Mouse (Mus musculus) liver, adult 2 months (tissue): ENCODE results near the gene A230050P20Rik.
A peak's percentile ranks its signal among the peaks of the same experiment; 100 is the strongest.

Source experiments
- CTCF ChIP-seq: fragments of 200-500 bp; IDR thresholded peaks from 2 replicates; pipeline ENCODE4 v1.5.1; 2011; ENCODE audit warnings: low read depth, low read length, control low read depth
- POLR2A ChIP-seq: fragments of 200-500 bp; IDR thresholded peaks from 2 replicates; pipeline ENCODE4 v1.6.1; 2011; ENCODE audit warnings: low read length, control low read depth; ENCODE audit not compliant: insufficient read depth; ENCODE audit errors: extremely low read depth

GRCm38 (mm10) chr9:20878041-20878709 lies 9.7 kb downstream of the A230050P20Rik start:
- TF ChIP-seq CTCF (peak; percentile 87), POLR2A (peak; percentile 76)
